Mouse (Mus musculus) limb, embryonic 13.5 days (tissue): ENCODE measurements around the gene Tnip1. TPM values are rescaled to one million over a fixed set of nuclear protein-coding genes. Genes with fewer than 3 reads are reported as not detected.

Source experiments
- ATAC-seq: fragments of 200-750 bp; cut with Nextera tagmentation; 2 replicates; pipeline ENCODE4 v1.8.0; 2017; ENCODE audit warnings: low read depth, moderate number of reproducible peaks, moderate TSS enrichment; ENCODE audit not compliant: low FRiP score
- H3K27ac ChIP-seq: fragments of 300-500 bp; sonication (generic); 2 replicates; pipeline ENCODE4 v1.5.1; 2015; ENCODE audit warnings: inconsistent platforms, mild to moderate bottlenecking, moderate library complexity
- H3K27me3 ChIP-seq: fragments of 300-500 bp; sonication (generic); 2 replicates; pipeline ENCODE4 v1.6.1; 2015; ENCODE audit warnings: mild to moderate bottlenecking, inconsistent platforms
- H3K36me3 ChIP-seq: fragments of 300-500 bp; sonication (generic); 2 replicates; pipeline ENCODE4 v1.6.1; 2015; ENCODE audit warnings: inconsistent platforms, mild to moderate bottlenecking, moderate library complexity
- H3K4me1 ChIP-seq: fragments of 300-500 bp; sonication (generic); 2 replicates; pipeline ENCODE4 v1.6.1; 2015; ENCODE audit warnings: inconsistent platforms
- H3K4me2 ChIP-seq: fragments of 300-500 bp; sonication (generic); replicated peaks from 2 replicates; pipeline ENCODE4 v1.6.1; 2015; ENCODE audit warnings: inconsistent platforms, mild to moderate bottlenecking, moderate library complexity
- H3K4me3 ChIP-seq: fragments of 300-500 bp; sonication (generic); 2 replicates; pipeline ENCODE4 v1.5.1; 2015; ENCODE audit warnings: moderate library complexity, mild to moderate bottlenecking, inconsistent platforms
- H3K9ac ChIP-seq: fragments of 300-500 bp; sonication (generic); 2 replicates; pipeline ENCODE4 v1.6.1; 2015; ENCODE audit warnings: mild to moderate bottlenecking, inconsistent platforms
- H3K9me3 ChIP-seq: fragments of 300-500 bp; sonication (generic); 2 replicates; pipeline ENCODE4 v1.6.1; 2016; ENCODE audit warnings: inconsistent platforms
- WGBS: fragments of 180-500 bp; shearing (Covaris S2); methylation state at CpG from one replicate; pipeline ENCODE4 v1.1.7; 2015; 5-methylcytosine and 5-hydroxymethylcytosine counted together
- polyA plus RNA-seq: library from polyadenylated mRNA; unstranded; fragments of >200 nt; fragmentation: Nextera tagmentation; extraction: Ambion mirVana; gene quantifications from 2 replicates; pipeline ENCODE4 v1.2.1, GENCODE M21; 2015

Tnip1 gene
- polyA plus RNA-seq, 1 experiment from 2014 or later, result 22.4 TPM

GRCm38 (mm10) chr11:54929290-54929689 lies 33.4 kb downstream of the Tnip1 start:
- H3K36me3 ChIP-seq, result peaks cover 93% of the 10 kb centered on the region
- ATAC-seq, result no peak
- no peak overlapping the region for H3K27ac ChIP-seq
- no peaks in the 10 kb centered on the region for H3K4me1 ChIP-seq
- H3K4me3 ChIP-seq, result no peak overlapping the region
- H3K27me3 ChIP-seq, result no peaks in the 10 kb centered on the region
- H3K4me2 ChIP-seq, result no peak overlapping the region
- WGBS, result 95% methylated on average over 6 of the region's 6 CpGs
- H3K9me3 ChIP-seq, result no peaks in the 10 kb centered on the region
- H3K9ac ChIP-seq, result no peak overlapping the region

- Histone ChIP-seq H3K4me2 (no peak overlapping the region), H3K27me3 (no peaks in the 10 kb centered on the region), H3K36me3 (peaks cover 93% of the 10 kb centered on the region), H3K27ac (no peak overlapping the region), H3K9me3 (no peaks in the 10 kb centered on the region), H3K4me1 (no peaks in the 10 kb centered on the region), H3K4me3 (no peak overlapping the region), H3K9ac (no peak overlapping the region)
- WGBS, result 88% methylated on average over 7 of the region's 7 CpGs
- ATAC-seq, result no peak
Observed at GRCm38 (mm10) chr11:54928886-54929285, 33.8 kb downstream of the Tnip1 start.

GRCm38 (mm10) chr11:54928219-54928618 lies 34.5 kb downstream of the Tnip1 start:
- Histone ChIP-seq H3K4me2 (no peak overlapping the region), H3K9ac (no peak overlapping the region), H3K9me3 (no peaks in the 10 kb centered on the region), H3K27ac (no peak overlapping the region), H3K4me3 (no peak overlapping the region), H3K36me3 (peaks cover 93% of the 10 kb centered on the region), H3K4me1 (no peaks in the 10 kb centered on the region), H3K27me3 (no peaks in the 10 kb centered on the region)
- ATAC-seq, result no peak
- WGBS, result 86% methylated on average over 3 of the region's 3 CpGs

GRCm38 (mm10) chr11:54927346-54928140 lies 35.2 kb downstream of the Tnip1 start:
- 82% methylated on average over 14 of the region's 14 CpGs for WGBS
- ATAC-seq, result no peak
- H3K9me3 ChIP-seq, result no peaks in the 10 kb centered on the region

GRCm38 (mm10) chr11:54924145-54924544 lies 38.6 kb downstream of the Tnip1 start:
- Histone ChIP-seq H3K9ac (no peak overlapping the region), H3K4me2 (no peak overlapping the region), H3K27ac (no peak overlapping the region), H3K27me3 (no peaks in the 10 kb centered on the region), H3K9me3 (no peaks in the 10 kb centered on the region), H3K4me1 (no peaks in the 10 kb centered on the region), H3K36me3 (peaks cover 89% of the 10 kb centered on the region), H3K4me3 (no peak overlapping the region)
- ATAC-seq, result no peak
- 92% methylated on average over 14 of the region's 14 CpGs for WGBS

More at GRCm38 (mm10) chr11:54927346-54928140, 35.2 kb downstream of the Tnip1 start:
- Histone ChIP-seq H3K27me3 (no peaks in the 10 kb centered on the region), H3K27ac (no peak overlapping the region), H3K36me3 (peaks cover 96% of the 10 kb centered on the region), H3K4me2 (no peak overlapping the region), H3K9ac (no peak overlapping the region), H3K4me3 (no peak overlapping the region), H3K4me1 (no peaks in the 10 kb centered on the region)

GRCm38 (mm10) chr11:54922488-54922887 lies 40.2 kb downstream of the Tnip1 start:
- WGBS, result 98% methylated on average over 3 of the region's 3 CpGs
- Histone ChIP-seq H3K9ac (no peak overlapping the region), H3K9me3 (no peaks in the 10 kb centered on the region), H3K4me3 (no peak overlapping the region), H3K27me3 (no peaks in the 10 kb centered on the region), H3K4me2 (no peak overlapping the region), H3K4me1 (no peaks in the 10 kb centered on the region), H3K36me3 (peaks cover 89% of the 10 kb centered on the region), H3K27ac (no peak overlapping the region)
- ATAC-seq, result no peak

GRCm38 (mm10) chr11:54921798-54922197 lies 40.9 kb downstream of the Tnip1 start:
- H3K27ac ChIP-seq, result no peak overlapping the region
- H3K4me2 ChIP-seq, result no peak overlapping the region
- peaks cover 89% of the 10 kb centered on the region for H3K36me3 ChIP-seq
- WGBS, result 44% methylated on average over 7 of the region's 7 CpGs
- no peak overlapping the region for H3K4me3 ChIP-seq
- no peak overlapping the region for H3K9ac ChIP-seq
- no peaks in the 10 kb centered on the region for H3K4me1 ChIP-seq
- H3K9me3 ChIP-seq, result no peaks in the 10 kb centered on the region
- no peaks in the 10 kb centered on the region for H3K27me3 ChIP-seq
- no peak for ATAC-seq

GRCm38 (mm10) chr11:54920973-54921580 lies 41.6 kb downstream of the Tnip1 start:
- peaks cover 88% of the 10 kb centered on the region for H3K36me3 ChIP-seq
- no peaks in the 10 kb centered on the region for H3K9me3 ChIP-seq
- H3K9ac ChIP-seq, result no peak overlapping the region
- ATAC-seq, result no peak
- no peaks in the 10 kb centered on the region for H3K4me1 ChIP-seq
- H3K4me3 ChIP-seq, result no peak overlapping the region
- H3K27me3 ChIP-seq, result no peaks in the 10 kb centered on the region
- WGBS, result 77% methylated on average over 6 of the region's 6 CpGs
- H3K27ac ChIP-seq, result no peak overlapping the region
- H3K4me2 ChIP-seq, result no peak overlapping the region

- no peaks in the 10 kb centered on the region for H3K9me3 ChIP-seq
- no peak overlapping the region for H3K9ac ChIP-seq
- no peak overlapping the region for H3K4me2 ChIP-seq
- no peaks in the 10 kb centered on the region for H3K27me3 ChIP-seq
- H3K36me3 ChIP-seq, result peaks cover 87% of the 10 kb centered on the region
- no peak overlapping the region for H3K27ac ChIP-seq
- ATAC-seq, result no peak
- WGBS, result 75% methylated on average over 11 of the region's 11 CpGs
- no peaks in the 10 kb centered on the region for H3K4me1 ChIP-seq
- no peak overlapping the region for H3K4me3 ChIP-seq
Observed at GRCm38 (mm10) chr11:54920127-54920972, 42.4 kb downstream of the Tnip1 start.

- Histone ChIP-seq H3K4me1 (no peaks in the 10 kb centered on the region), H3K9me3 (no peaks in the 10 kb centered on the region), H3K4me2 (no peak overlapping the region), H3K27ac (no peak overlapping the region), H3K4me3 (no peak overlapping the region), H3K9ac (no peak overlapping the region), H3K36me3 (peaks cover 90% of the 10 kb centered on the region), H3K27me3 (no peaks in the 10 kb centered on the region)
- 87% methylated on average over 4 of the region's 4 CpGs for WGBS
- ATAC-seq, result no peak
Observed at GRCm38 (mm10) chr11:54918273-54918672, 44.4 kb downstream of the Tnip1 start.

GRCm38 (mm10) chr11:54917461-54917860 lies 45.3 kb downstream of the Tnip1 start:
- H3K4me2 ChIP-seq, result no peak overlapping the region
- no peaks in the 10 kb centered on the region for H3K27me3 ChIP-seq
- no peak overlapping the region for H3K27ac ChIP-seq
- H3K9ac ChIP-seq, result no peak overlapping the region
- peaks cover 90% of the 10 kb centered on the region for H3K36me3 ChIP-seq
- no peak overlapping the region for H3K4me3 ChIP-seq
- H3K9me3 ChIP-seq, result no peaks in the 10 kb centered on the region
- ATAC-seq, result no peak
- 95% methylated on average over 7 of the region's 7 CpGs for WGBS
- H3K4me1 ChIP-seq, result no peaks in the 10 kb centered on the region

- Histone ChIP-seq H3K36me3 (peaks cover 95% of the 10 kb centered on the region), H3K27me3 (no peaks in the 10 kb centered on the region)
Observed at GRCm38 (mm10) chr11:54913841-54914240, 48.9 kb downstream of the Tnip1 start.

More at GRCm38 (mm10) chr11:54913841-54914240, 48.9 kb downstream of the Tnip1 start:
- 90% methylated on average over 5 of the region's 5 CpGs for WGBS
- H3K4me2 ChIP-seq, result no peak overlapping the region
- no peaks in the 10 kb centered on the region for H3K9me3 ChIP-seq
- H3K4me3 ChIP-seq, result no peak overlapping the region
- H3K27ac ChIP-seq, result no peak overlapping the region
- no peak overlapping the region for H3K9ac ChIP-seq
- ATAC-seq, result no peak
- no peaks in the 10 kb centered on the region for H3K4me1 ChIP-seq
